Mouse (Mus musculus): ENCODE measurements around the gene Dab2ip.

DNA sequence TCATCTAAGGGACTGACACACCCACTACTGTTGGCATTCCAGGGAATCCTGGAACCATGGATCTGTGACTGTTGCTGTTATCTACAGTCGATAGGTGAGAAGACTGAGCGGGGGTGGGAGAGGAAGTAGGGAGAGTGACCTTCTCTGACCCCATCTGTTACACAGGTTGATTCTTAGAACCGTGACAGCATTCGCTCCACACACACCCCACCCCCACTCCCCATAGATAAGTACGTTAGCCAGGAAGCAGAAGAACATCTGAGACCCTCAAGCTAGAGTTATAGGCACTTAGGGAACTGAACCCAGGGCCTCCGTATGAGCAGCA is 48.8 kb upstream of the Dab2ip start:
- TF ChIP-seq CTCF (IDR thresholded peaks at IDR 0.05) (no peak), EP300 (IDR thresholded peaks at IDR 0.05; ENCODE audit: insufficient read depth, low read depth, low read length) (no peak), POLR2A (IDR thresholded peaks at IDR 0.05; ENCODE audit: insufficient read depth, low read depth, low read length) (no peak)
